ENCODE assay signal across 9 mouse cellular contexts in genomic region chr5:134887447-134888335, GRCm38 (mm10). TPM values are rescaled to one million over a fixed set of nuclear protein-coding genes. Genes with fewer than 3 reads are reported as not detected.
DNase-seq lines count a peak whose midpoint lies in the region; ATAC-seq and TF ChIP-seq lines count a peak whose summit lies in the region.
"Had no signal": no experiment of that assay in that cellular context is flagged by ENCODE, and none has a peak within 500 bp of the region (broad histone marks: within the 10 kb centered on the region; RNA-seq: fewer than 3 reads in every experiment).

No protein-coding gene starts in this region.

- TF ChIP-seq CTCF in kidney, adult 2 months (conservative IDR thresholded peaks at IDR 0.05; ENCODE audit: insufficient read depth, insufficient read length, low read depth, low read length), result no peak
- TF ChIP-seq CTCF in thymus, adult 2 months (IDR thresholded peaks at IDR 0.05; ENCODE audit: borderline replicate concordance, control insufficient read depth, extremely low read depth, insufficient read depth, low read length, poor library complexity), result no peak

- no peaks in the 10 kb centered on the region for H3K4me1 ChIP-seq in embryonic facial prominence, embryonic 14.5 days (ENCODE audit: control insufficient read depth, insufficient read depth, low read length)
- no peaks in the 10 kb centered on the region for H3K4me1 ChIP-seq in kidney, adult 2 months (ENCODE audit: control insufficient read depth, insufficient read depth, low read length)
- no peaks in the 10 kb centered on the region for H3K4me1 ChIP-seq in thymus, adult 2 months (replicated peaks; ENCODE audit: control insufficient read depth, insufficient read depth, low read length)

- no peaks in the 10 kb centered on the region for H3K27me3 ChIP-seq in embryonic facial prominence, embryonic 14.5 days (replicated peaks; ENCODE audit: control insufficient read depth, insufficient read depth, low read length)
- no peaks in the 10 kb centered on the region for H3K27me3 ChIP-seq in kidney, adult 2 months (replicated peaks; ENCODE audit: control insufficient read depth, insufficient read depth, low read length)
- no peaks in the 10 kb centered on the region for H3K27me3 ChIP-seq in thymus, adult 2 months (ENCODE audit: control insufficient read depth, insufficient read depth, low read length)

- 66% methylated on average over 18 of the region's 18 CpGs for WGBS in embryonic facial prominence, embryonic 14.5 days
- whole genome bisulfite sequencing in kidney, adult 2 months, result 51% methylated on average over 18 of the region's 18 CpGs
- WGBS in thymus, adult 2 months, result 53% methylated on average over 18 of the region's 18 CpGs

- no peak overlapping the region for H3K4me3 ChIP-seq in embryonic facial prominence, embryonic 14.5 days (ENCODE audit: low read depth, low read length)
- no peak overlapping the region for H3K4me3 ChIP-seq in kidney, adult 2 months (ENCODE audit: insufficient read depth, low read depth, low read length)
- H3K4me3 ChIP-seq in thymus, adult 2 months (ENCODE audit: control insufficient read depth, insufficient read depth, low read length), result no peak overlapping the region

- ATAC-seq in embryonic facial prominence, embryonic 14.5 days (ENCODE audit: low read depth), result no peak

- H3K27ac ChIP-seq in embryonic facial prominence, embryonic 14.5 days (replicated peaks; ENCODE audit: low read depth, low read length), result no peak overlapping the region
- peak overlapping the region; percentile 84 for H3K27ac ChIP-seq in kidney, adult 2 months (ENCODE audit: insufficient read depth, low read depth, low read length)
- no peak overlapping the region for H3K27ac ChIP-seq in thymus, adult 2 months (ENCODE audit: control insufficient read depth, insufficient read depth, low read length)

- no peak overlapping the region for H3K9ac ChIP-seq in embryonic facial prominence, embryonic 14.5 days (ENCODE audit: low read depth, low read length)

- peak; percentile 71 for DNase-seq in gastrocnemius, postnatal 25 days
- DNase-seq in gastrocnemius, postnatal 10 days, result no peak
- DNase-seq in embryonic facial prominence, embryonic 14.5 days (ENCODE audit: low spot score), result peak; percentile 32
- peak; percentile 88 for DNase-seq in kidney, adult 2 months
- peak; percentile 82 for DNase-seq in lung, postnatal 14 days
- no peak for DNase-seq in right cerebral cortex, postnatal 25 days
- no peak for DNase-seq in thymus, adult 2 months
- no peak for DNase-seq in cerebellum, adult 11 months

- no peak overlapping the region for H3K4me2 ChIP-seq in embryonic facial prominence, embryonic 14.5 days (ENCODE audit: low read depth, low read length)

- no peak for TF ChIP-seq POLR2A in kidney, adult 2 months (IDR thresholded peaks at IDR 0.05; ENCODE audit: low read depth, low read length)
- TF ChIP-seq POLR2A in thymus, adult 2 months (IDR thresholded peaks at IDR 0.05; ENCODE audit: control insufficient read depth, extremely low read depth, insufficient read depth, low read length, poor library complexity), result no peak

- no peaks in the 10 kb centered on the region for H3K9me3 ChIP-seq in embryonic facial prominence, embryonic 14.5 days (ENCODE audit: control insufficient read depth, low read length)

- no peaks in the 10 kb centered on the region for H3K36me3 ChIP-seq in embryonic facial prominence, embryonic 14.5 days (ENCODE audit: control insufficient read depth, insufficient read depth, low read length)
- H3K36me3 ChIP-seq in kidney, adult 2 months (ENCODE audit: control insufficient read depth, insufficient read depth, low read length), result no peaks in the 10 kb centered on the region
- no peaks in the 10 kb centered on the region for H3K36me3 ChIP-seq in thymus, adult 2 months (ENCODE audit: control insufficient read depth, insufficient read depth, low read length)

RNA-seq across cellular contexts. Expression of gene Tmem270, which starts 18.8 kb away (rescaled TPM):
- not detected for total RNA-seq in gastrocnemius, postnatal 25 days (2021)
- total RNA-seq in gastrocnemius, postnatal 10 days (2021), result not detected
- not detected in 2 replicates for polyA plus RNA-seq in embryonic facial prominence, embryonic 14.5 days (2014; fragmentation: Nextera tagmentation; extraction: Ambion mirVana)
- polyA plus RNA-seq in kidney, adult 2 months (2012; rRNA removed), result 0.09 TPM in 1 of 2 replicates, not detected in the other
- polyA plus RNA-seq in thymus, adult 2 months (2012; rRNA removed), result not detected in 2 replicates
- total RNA-seq: layer of hippocampus, postnatal 10 days had no signal

RNA-seq across cellular contexts. Expression of gene Cldn13, which starts 27.6 kb away (rescaled TPM):
- not detected for total RNA-seq in gastrocnemius, postnatal 25 days (2021)
- under 1 TPM in 1 of 2 experiments, not detected in 1; 0.84 TPM for total RNA-seq in gastrocnemius, postnatal 10 days (2021)
- 0.15 and 0.20 TPM in 2 replicates for polyA plus RNA-seq in embryonic facial prominence, embryonic 14.5 days (2014; fragmentation: Nextera tagmentation; extraction: Ambion mirVana)
- not detected in 2 replicates for polyA plus RNA-seq in kidney, adult 2 months (2012; rRNA removed)
- 1.8 and 1.9 TPM in 2 replicates for polyA plus RNA-seq in thymus, adult 2 months (2012; rRNA removed)
- total RNA-seq: layer of hippocampus, postnatal 10 days had no signal

RNA-seq across cellular contexts. Expression of gene Mettl27, which starts 44.5 kb away (rescaled TPM):
- 1 to 10 TPM; 4.0 to 5.2 TPM for total RNA-seq in gastrocnemius, postnatal 25 days (2021)
- total RNA-seq in gastrocnemius, postnatal 10 days (2021), result 1 to 10 TPM; 7.4 to 8.6 TPM
- polyA plus RNA-seq in embryonic facial prominence, embryonic 14.5 days (2014; fragmentation: Nextera tagmentation; extraction: Ambion mirVana), result 10.6 and 18.2 TPM in 2 replicates
- polyA plus RNA-seq in kidney, adult 2 months (2012; rRNA removed), result 33.7 and 38.0 TPM in 2 replicates
- 24.9 and 26.7 TPM in 2 replicates for polyA plus RNA-seq in thymus, adult 2 months (2012; rRNA removed)

RNA-seq across cellular contexts. Expression of gene Cldn4, which starts 59.0 kb away (rescaled TPM):
- total RNA-seq in gastrocnemius, postnatal 25 days (2021), result not detected
- total RNA-seq in gastrocnemius, postnatal 10 days (2021), result not detected
- polyA plus RNA-seq in embryonic facial prominence, embryonic 14.5 days (2014; fragmentation: Nextera tagmentation; extraction: Ambion mirVana), result 27.0 and 30.6 TPM in 2 replicates
- 37.5 and 44.1 TPM in 2 replicates for polyA plus RNA-seq in kidney, adult 2 months (2012; rRNA removed)
- 55.4 and 57.8 TPM in 2 replicates for polyA plus RNA-seq in thymus, adult 2 months (2012; rRNA removed)
- total RNA-seq: layer of hippocampus, postnatal 10 days had no signal

Comparison
In these comparisons a context has a peak if more than half of its experiments do, and no peak if none do; other contexts are left out.
1. DNase-seq: peak in gastrocnemius, postnatal 25 days (single experiment), embryonic facial prominence, embryonic 14.5 days (single experiment), kidney, adult 2 months (single experiment) and lung, postnatal 14 days (single experiment); none in gastrocnemius, postnatal 10 days (single experiment), right cerebral cortex, postnatal 25 days (single experiment), thymus, adult 2 months (single experiment) and cerebellum, adult 11 months (single experiment).